Mouse (Mus musculus): ENCODE results near the gene Hoxa5.

- TF ChIP-seq ZKSCAN1 (IDR thresholded peaks at IDR 0.05; ENCODE audit: borderline replicate concordance, low read depth, low read length) (no peak), CTCF (conservative IDR thresholded peaks at IDR 0.05 in 1 of 2, IDR thresholded peaks at IDR 0.05 in 1 of 2; ENCODE audit: low read depth in 2 of 2, low read length in 2 of 2) (no peak), CHD2 (IDR thresholded peaks at IDR 0.05; ENCODE audit: low read length) (no peak), PAX5 (IDR thresholded peaks at IDR 0.05; ENCODE audit: low read length) (no peak), KAT2A (IDR thresholded peaks at IDR 0.05; ENCODE audit: insufficient replicate concordance, low read length) (no peak), MAX (IDR thresholded peaks at IDR 0.05; ENCODE audit: low read length) (no peak)
These were observed 46.9 kb upstream of the Hoxa5 start for GRCm38 (mm10) chr6:52251177-52251879.
